Mouse (Mus musculus): ENCODE measurements around the gene Abhd14b. TPM values are rescaled to one million over a fixed set of nuclear protein-coding genes. Genes with fewer than 3 reads are reported as not detected.

The Abhd14b gene
- total and polyA plus RNA-seq, 3 experiments: 3.4 to 6.5 TPM; not detected in 1

GRCm38 (mm10) chr9:106417841-106418625 is 29.2 kb upstream of the Abhd14b start:
- no peak overlapping the region for H3K9ac ChIP-seq (ENCODE audit: control insufficient read depth, low read depth, low read length, poor library complexity, severe bottlenecking)
- peaks cover 0 to 23% of the 10 kb centered on the region in 2 experiments; a peak in 2 of 4 replicates for H3K4me1 ChIP-seq (ENCODE audit: control insufficient read depth in 1 of 2, insufficient read depth in 2 of 2, low read length in 2 of 2)
- no peak overlapping the region for H3K4me3 ChIP-seq (ENCODE audit: control insufficient read depth in 1 of 2, insufficient read depth in 1 of 2, low read depth in 2 of 2, low read length in 2 of 2)
- H3K79me2 ChIP-seq (ENCODE audit: control insufficient read depth, insufficient read depth, low read length, poor library complexity): no peaks in the 10 kb centered on the region
- DNase-seq (ENCODE audit: low read depth, low spot score): peak; percentile 82
- H3K36me3 ChIP-seq (ENCODE audit: control insufficient read depth in 1 of 2, insufficient read depth in 2 of 2, low read length in 2 of 2): peaks cover 0 to 2% of the 10 kb centered on the region in 2 experiments; a peak in 2 of 4 replicates
- no peak overlapping the region for H3K27ac ChIP-seq (ENCODE audit: control insufficient read depth, low read depth, low read length)
- H3K9me3 ChIP-seq (replicated peaks; ENCODE audit: insufficient read depth, low read length): no peaks in the 10 kb centered on the region
- no peak for TF ChIP-seq TCF12 (IDR thresholded peaks at IDR 0.05; ENCODE audit: low read depth, low read length)
- TF ChIP-seq MAZ (IDR thresholded peaks at IDR 0.05; ENCODE audit: low read depth, low read length): 0 out of 2 replicates have a peak, but pooled peaks have one; percentile 49
- peak; percentile 27; the same call in 1 of the 2 replicates for TF ChIP-seq ETS1 (IDR thresholded peaks at IDR 0.05; ENCODE audit: low read depth, low read length)
- TF ChIP-seq RCOR1 (IDR thresholded peaks at IDR 0.05; ENCODE audit: low read depth, low read length): peak; percentile 86; the same call in 1 of the 2 replicates
- peak; percentile 33; the same call in 1 of the 2 replicates for TF ChIP-seq SMC3 (IDR thresholded peaks at IDR 0.05; ENCODE audit: low read depth, low read length)
- TF ChIP-seq ZC3H11A (IDR thresholded peaks at IDR 0.05; ENCODE audit: low read depth, low read length): no peak
- TF ChIP-seq ELF1 (IDR thresholded peaks at IDR 0.05; ENCODE audit: low read depth, low read length): no peak
- TF ChIP-seq CHD2 (IDR thresholded peaks at IDR 0.05; ENCODE audit: low read length): no peak
- peak; percentile 86; the same call in 1 of the 2 replicates for TF ChIP-seq MEF2A (IDR thresholded peaks at IDR 0.05; ENCODE audit: extremely low read depth, insufficient replicate concordance, low read depth, low read length, poor library complexity, severe bottlenecking)
- TF ChIP-seq GABPA (IDR thresholded peaks at IDR 0.05; ENCODE audit: low read depth, low read length): no peak
- TF ChIP-seq CTCF (IDR thresholded peaks at IDR 0.05 in 2 of 3, conservative IDR thresholded peaks at IDR 0.05 in 1 of 3; ENCODE audit: control insufficient read depth in 1 of 3, insufficient read depth in 1 of 3, low read depth in 2 of 3, low read length in 3 of 3, poor library complexity in 1 of 3, severe bottlenecking in 1 of 3): peak in 2 of 3 experiments; percentile 38 to 41; a peak in 4 of 6 replicates
- no peak for TF ChIP-seq UBTF (IDR thresholded peaks at IDR 0.05; ENCODE audit: borderline replicate concordance, insufficient read depth, low read depth, low read length)
- TF ChIP-seq RAD21 (IDR thresholded peaks at IDR 0.05; ENCODE audit: low read depth, low read length): peak; percentile 19
- peak; percentile 9 to 40; a peak in 3 of 4 replicates for TF ChIP-seq EP300 (IDR thresholded peaks at IDR 0.05; ENCODE audit: low read depth in 1 of 2, low read length in 2 of 2)
- H3K27me3 ChIP-seq (ENCODE audit: control insufficient read depth in 1 of 2, insufficient read depth in 2 of 2, low read length in 2 of 2): no peaks in the 10 kb centered on the region

DNA sequence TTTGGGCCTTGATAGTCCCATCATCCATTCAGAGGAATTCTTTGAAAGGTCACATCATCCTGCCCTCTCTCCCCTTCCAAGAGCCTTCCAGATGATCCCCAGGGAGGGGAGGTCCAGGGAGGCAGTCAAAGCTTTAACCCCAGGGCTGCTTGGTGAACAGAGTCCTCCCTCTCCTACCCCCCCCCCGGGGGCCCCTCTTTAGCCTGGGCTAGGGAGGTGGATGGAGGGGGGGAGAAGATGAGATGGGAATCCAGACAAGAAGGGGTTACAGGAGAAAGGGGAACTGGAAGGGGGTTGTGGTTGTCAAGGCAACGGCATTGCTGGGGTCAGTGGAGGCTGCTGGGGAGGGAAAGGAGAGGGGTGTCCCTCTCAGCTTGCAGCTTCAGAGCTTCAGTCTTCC is 26.7 kb upstream of the Abhd14b start:
- H3K36me3 ChIP-seq (ENCODE audit: control insufficient read depth in 1 of 2, insufficient read depth in 2 of 2, low read length in 2 of 2): peaks cover 0 to 2% of the 10 kb centered on the region in 2 experiments; a peak in 2 of 4 replicates
- no peak overlapping the region for H3K4me3 ChIP-seq (ENCODE audit: control insufficient read depth in 1 of 2, insufficient read depth in 1 of 2, low read depth in 2 of 2, low read length in 2 of 2)
- H3K27me3 ChIP-seq (ENCODE audit: control insufficient read depth in 1 of 2, insufficient read depth in 2 of 2, low read length in 2 of 2): no peaks in the 10 kb centered on the region
- H3K4me1 ChIP-seq (ENCODE audit: control insufficient read depth in 1 of 2, insufficient read depth in 2 of 2, low read length in 2 of 2): peaks cover 0 to 23% of the 10 kb centered on the region in 2 experiments; a peak in 2 of 4 replicates
- TF ChIP-seq USF1 (IDR thresholded peaks at IDR 0.05; ENCODE audit: low read depth, low read length) (no peak), MAZ (IDR thresholded peaks at IDR 0.05; ENCODE audit: low read depth, low read length) (0 out of 2 replicates have a peak, but pooled peaks have one; percentile 43)
- no peak overlapping the region for H3K27ac ChIP-seq (ENCODE audit: control insufficient read depth, low read depth, low read length)
- no peaks in the 10 kb centered on the region for H3K9me3 ChIP-seq (replicated peaks; ENCODE audit: insufficient read depth, low read length)
- no peaks in the 10 kb centered on the region for H3K79me2 ChIP-seq (ENCODE audit: control insufficient read depth, insufficient read depth, low read length, poor library complexity)
- no peak overlapping the region for H3K9ac ChIP-seq (ENCODE audit: control insufficient read depth, low read depth, low read length, poor library complexity, severe bottlenecking)
- DNase-seq (ENCODE audit: low read depth, low spot score): peak; percentile 55

Measured in MEL (cell line).